Mouse (Mus musculus): Measurements from ENCODE around the gene Fgfr2. TPM values are rescaled to one million over a fixed set of nuclear protein-coding genes. Genes with fewer than 3 reads are reported as not detected.

Gene Fgfr2
- polyA plus RNA-seq, 1 experiment from 2014 or later, result 34.1 TPM

- H3K4me3 ChIP-seq, result no peak overlapping the region
- no peak overlapping the region for H3K9ac ChIP-seq
- WGBS, result 49% methylated on average over 12 of the region's 12 CpGs
- peak; percentile 49; the same call in 1 of the 2 replicates for ATAC-seq (ENCODE audit: insufficient number of reproducible peaks, low FRiP score)
- H3K27me3 ChIP-seq (replicated peaks), result no peaks in the 10 kb centered on the region
- H3K9me3 ChIP-seq (replicated peaks), result no peaks in the 10 kb centered on the region
- H3K27ac ChIP-seq (ENCODE audit: poor library complexity, severe bottlenecking), result peak overlapping the region; percentile 94
- peaks cover 15% of the 10 kb centered on the region for H3K36me3 ChIP-seq
- peak overlapping the region; percentile 37 for H3K4me2 ChIP-seq
- H3K4me1 ChIP-seq (replicated peaks), result peaks cover 65% of the 10 kb centered on the region
Observed at GRCm38 (mm10) chr7:133058496-133059149, 64.5 kb downstream of the Fgfr2 start.

- H3K4me3 ChIP-seq, result no peak overlapping the region
- H3K36me3 ChIP-seq, result peaks cover 28% of the 10 kb centered on the region
- no peak overlapping the region for H3K9ac ChIP-seq
- H3K4me2 ChIP-seq, result no peak overlapping the region
- no peaks in the 10 kb centered on the region for H3K9me3 ChIP-seq (replicated peaks)
- peaks cover 74% of the 10 kb centered on the region for H3K4me1 ChIP-seq (replicated peaks)
- no peak for ATAC-seq (ENCODE audit: insufficient number of reproducible peaks, low FRiP score)
- H3K27ac ChIP-seq (ENCODE audit: poor library complexity, severe bottlenecking), result no peak overlapping the region
- WGBS, result 89% methylated on average over 8 of the region's 8 CpGs
- no peaks in the 10 kb centered on the region for H3K27me3 ChIP-seq (replicated peaks)
Observed at GRCm38 (mm10) chr7:133056924-133057323, 66.2 kb downstream of the Fgfr2 start.

GRCm38 (mm10) chr7:133054486-133054885 lies 68.7 kb downstream of the Fgfr2 start:
- peaks cover 33% of the 10 kb centered on the region for H3K36me3 ChIP-seq
- H3K4me1 ChIP-seq (replicated peaks), result peaks cover 59% of the 10 kb centered on the region
- ATAC-seq (ENCODE audit: insufficient number of reproducible peaks, low FRiP score), result no peak
- 91% methylated on average over 5 of the region's 5 CpGs for WGBS
- no peak overlapping the region for H3K4me3 ChIP-seq
- no peaks in the 10 kb centered on the region for H3K27me3 ChIP-seq (replicated peaks)
- no peaks in the 10 kb centered on the region for H3K9me3 ChIP-seq (replicated peaks)
- no peak overlapping the region for H3K27ac ChIP-seq (ENCODE audit: poor library complexity, severe bottlenecking)
- no peak overlapping the region for H3K4me2 ChIP-seq
- H3K9ac ChIP-seq, result no peak overlapping the region

GRCm38 (mm10) chr7:133053757-133054156 lies 69.4 kb downstream of the Fgfr2 start:
- peaks cover 56% of the 10 kb centered on the region for H3K4me1 ChIP-seq (replicated peaks)
- H3K9me3 ChIP-seq (replicated peaks), result no peaks in the 10 kb centered on the region
- H3K27me3 ChIP-seq (replicated peaks), result no peaks in the 10 kb centered on the region
- 82% methylated on average over 9 of the region's 9 CpGs for WGBS
- no peak overlapping the region for H3K4me2 ChIP-seq
- no peak for ATAC-seq (ENCODE audit: insufficient number of reproducible peaks, low FRiP score)
- H3K27ac ChIP-seq (ENCODE audit: poor library complexity, severe bottlenecking), result no peak overlapping the region
- no peak overlapping the region for H3K4me3 ChIP-seq
- H3K9ac ChIP-seq, result no peak overlapping the region
- peaks cover 33% of the 10 kb centered on the region for H3K36me3 ChIP-seq

GRCm38 (mm10) chr7:133052819-133053218 lies 70.3 kb downstream of the Fgfr2 start:
- Histone ChIP-seq H3K9ac (peak overlapping the region; percentile 20; the same call in 1 of the 2 replicates), H3K4me3 (no peak overlapping the region), H3K4me1 (replicated peaks) (peaks cover 55% of the 10 kb centered on the region), H3K9me3 (replicated peaks) (no peaks in the 10 kb centered on the region), H3K27me3 (replicated peaks) (no peaks in the 10 kb centered on the region), H3K27ac (ENCODE audit: poor library complexity, severe bottlenecking) (peak overlapping the region; percentile 81), H3K36me3 (peaks cover 33% of the 10 kb centered on the region), H3K4me2 (no peak overlapping the region)
- peak; percentile 54; the same call in 1 of the 2 replicates for ATAC-seq (ENCODE audit: insufficient number of reproducible peaks, low FRiP score)
- WGBS, result 66% methylated on average over 8 of the region's 8 CpGs

- H3K4me2 ChIP-seq, result no peak overlapping the region
- no peak overlapping the region for H3K9ac ChIP-seq
- 61% methylated on average over 6 of the region's 6 CpGs for WGBS
- H3K4me1 ChIP-seq (replicated peaks), result peaks cover 58% of the 10 kb centered on the region
- no peak for ATAC-seq (ENCODE audit: insufficient number of reproducible peaks, low FRiP score)
- no peak overlapping the region for H3K27ac ChIP-seq (ENCODE audit: poor library complexity, severe bottlenecking)
- H3K9me3 ChIP-seq (replicated peaks), result no peaks in the 10 kb centered on the region
- H3K36me3 ChIP-seq, result peaks cover 28% of the 10 kb centered on the region
- H3K27me3 ChIP-seq (replicated peaks), result no peaks in the 10 kb centered on the region
- H3K4me3 ChIP-seq, result no peak overlapping the region
Observed at GRCm38 (mm10) chr7:133050681-133051080, 72.5 kb downstream of the Fgfr2 start.

GRCm38 (mm10) chr7:133048085-133048630 lies 75.0 kb downstream of the Fgfr2 start:
- Histone ChIP-seq H3K4me2 (no peak overlapping the region), H3K36me3 (peaks cover 24% of the 10 kb centered on the region), H3K4me3 (no peak overlapping the region), H3K27me3 (replicated peaks) (no peaks in the 10 kb centered on the region), H3K4me1 (replicated peaks) (peaks cover 56% of the 10 kb centered on the region), H3K27ac (ENCODE audit: poor library complexity, severe bottlenecking) (no peak overlapping the region), H3K9ac (no peak overlapping the region), H3K9me3 (replicated peaks) (no peaks in the 10 kb centered on the region)
- no peak for ATAC-seq (ENCODE audit: insufficient number of reproducible peaks, low FRiP score)
- 59% methylated on average over 3 of the region's 3 CpGs for WGBS

- no peak overlapping the region for H3K4me3 ChIP-seq
- no peak overlapping the region for H3K4me2 ChIP-seq
- no peaks in the 10 kb centered on the region for H3K9me3 ChIP-seq (replicated peaks)
- 71% methylated on average over 4 of the region's 4 CpGs for WGBS
- H3K4me1 ChIP-seq (replicated peaks), result peaks cover 56% of the 10 kb centered on the region
- peaks cover 15% of the 10 kb centered on the region for H3K36me3 ChIP-seq
- ATAC-seq (ENCODE audit: insufficient number of reproducible peaks, low FRiP score), result no peak
- no peak overlapping the region for H3K9ac ChIP-seq
- H3K27ac ChIP-seq (ENCODE audit: poor library complexity, severe bottlenecking), result no peak overlapping the region
- no peaks in the 10 kb centered on the region for H3K27me3 ChIP-seq (replicated peaks)
Observed at GRCm38 (mm10) chr7:133047287-133047686, 75.9 kb downstream of the Fgfr2 start.

- no peak overlapping the region for H3K4me2 ChIP-seq
- no peak overlapping the region for H3K9ac ChIP-seq
- no peak overlapping the region for H3K27ac ChIP-seq (ENCODE audit: poor library complexity, severe bottlenecking)
- peaks cover 74% of the 10 kb centered on the region for H3K4me1 ChIP-seq (replicated peaks)
- 64% methylated on average over 4 of the region's 4 CpGs for WGBS
- no peaks in the 10 kb centered on the region for H3K9me3 ChIP-seq (replicated peaks)
- no peaks in the 10 kb centered on the region for H3K27me3 ChIP-seq (replicated peaks)
- H3K36me3 ChIP-seq, result peaks cover 6% of the 10 kb centered on the region; the same call in 1 of the 2 replicates
- ATAC-seq (ENCODE audit: insufficient number of reproducible peaks, low FRiP score), result no peak
- no peak overlapping the region for H3K4me3 ChIP-seq
Observed at GRCm38 (mm10) chr7:133044721-133045120, 78.4 kb downstream of the Fgfr2 start.

GRCm38 (mm10) chr7:133041784-133042183 lies 81.4 kb downstream of the Fgfr2 start:
- Histone ChIP-seq H3K4me3 (no peak overlapping the region), H3K27ac (ENCODE audit: poor library complexity, severe bottlenecking) (peak overlapping the region; percentile 70), H3K4me1 (replicated peaks) (peaks cover 79% of the 10 kb centered on the region), H3K36me3 (peaks cover 6% of the 10 kb centered on the region; the same call in 1 of the 2 replicates), H3K9ac (no peak overlapping the region), H3K9me3 (replicated peaks) (no peaks in the 10 kb centered on the region), H3K4me2 (no peak overlapping the region), H3K27me3 (replicated peaks) (no peaks in the 10 kb centered on the region)
- 65% methylated on average over 3 of the region's 3 CpGs for WGBS
- no peak for ATAC-seq (ENCODE audit: insufficient number of reproducible peaks, low FRiP score)

- Histone ChIP-seq H3K36me3 (peaks cover 6% of the 10 kb centered on the region; the same call in 1 of the 2 replicates), H3K9me3 (replicated peaks) (no peaks in the 10 kb centered on the region), H3K27ac (ENCODE audit: poor library complexity, severe bottlenecking) (peak overlapping the region; percentile 70), H3K4me3 (no peak overlapping the region), H3K4me2 (no peak overlapping the region), H3K27me3 (replicated peaks) (no peaks in the 10 kb centered on the region), H3K9ac (no peak overlapping the region), H3K4me1 (replicated peaks) (peaks cover 81% of the 10 kb centered on the region)
- no peak for ATAC-seq (ENCODE audit: insufficient number of reproducible peaks, low FRiP score)
- 76% methylated on average over 3 of the region's 3 CpGs for WGBS
Observed at GRCm38 (mm10) chr7:133040688-133041345, 82.3 kb downstream of the Fgfr2 start.
